Mouse (Mus musculus): ENCODE measurements at regions not wholly inside any gene's neighbourhood (a gene's known extent, or its start where the extent isn't known, plus 50 kb on each side); places are given as distances from the start of the nearest gene placed in this dataset.

- TF ChIP-seq CTCF (IDR thresholded peaks at IDR 0.05) = no peak
- no peak for TF ChIP-seq EP300 (IDR thresholded peaks at IDR 0.05)
Measured at GRCm38 (mm10) chr15:53998600-53999290, 114.0 kb downstream of the Gm7489 start.
